Mouse (Mus musculus) activated CD4-positive, CD25-positive, alpha-beta regulatory T cell (primary cell): Measurements from ENCODE around the gene Olfr1487. TPM values are rescaled to one million over a fixed set of nuclear protein-coding genes. Genes with fewer than 3 reads are reported as not detected.

ENCODE experiments used
- polyA plus RNA-seq, 2 experiments: library from polyadenylated mRNA; unstranded; fragments of 100-300 nt; shearing (Covaris generic); gene quantifications; one replicate each; pipeline ENCODE4 v1.2.1; 2017

Gene Olfr1487
- under 1 TPM in 1 of 2 experiments, not detected in 1; 0.06 TPM for polyA plus RNA-seq

DNA sequence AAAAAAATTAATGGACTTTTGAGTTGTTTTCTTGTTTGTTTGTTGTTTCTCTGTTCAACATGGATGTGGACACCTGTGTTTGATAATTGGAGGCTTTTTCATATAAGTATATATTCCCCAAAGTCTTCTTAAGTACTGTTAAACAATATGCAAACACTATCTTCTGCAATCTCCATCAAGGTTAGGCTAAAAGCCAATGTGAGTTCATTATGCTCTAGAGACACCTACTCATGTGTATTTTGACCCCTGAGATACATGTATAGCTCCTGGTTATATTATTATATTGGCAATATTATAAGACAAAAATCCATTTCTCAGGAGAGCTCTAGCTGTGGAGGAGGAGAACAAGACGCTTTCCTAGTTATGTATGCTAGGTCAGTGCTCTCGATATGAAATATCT lies at the start of gene Olfr1487:
Gene Olfr1487, plus strand, starts transcription at position 301 of the 400 bp plus-strand sequence.

GRCm38 (mm10) chr19:13583211-13583610 lies 34.0 kb upstream of the Olfr1487 start, which contains the start of gene Olfr1484:
TSS of gene Olfr1484 (plus strand) at chr19:13583511.

GRCm38 (mm10) chr19:13631321-13631720 lies 14.1 kb downstream of the Olfr1487 start, which contains the start of gene Olfr1489:
TSS of gene Olfr1489 (plus strand) at chr19:13631621.

DNA sequence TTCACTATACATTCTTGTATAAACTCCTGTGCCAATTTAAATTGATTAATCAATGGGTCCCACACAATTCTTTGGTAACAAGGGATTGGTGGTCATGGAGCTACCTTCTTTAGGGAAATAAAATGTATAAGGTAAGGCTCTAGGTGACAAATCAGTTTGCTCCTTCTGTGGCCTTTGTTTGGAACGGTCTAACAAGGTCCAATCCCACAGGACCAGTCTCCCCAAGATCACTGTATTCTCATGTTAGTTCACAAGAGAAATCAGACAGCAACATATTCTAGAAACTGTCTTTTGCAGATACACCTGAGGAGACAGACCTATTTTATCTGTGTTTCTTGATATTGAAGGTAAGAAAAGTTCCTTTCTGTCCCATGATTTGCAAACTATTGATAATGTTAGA lies 33.6 kb downstream of the Olfr1487 start, which contains the start of gene Olfr1490:
Gene Olfr1490, plus strand, starts transcription at position 301 of the 400 bp plus-strand sequence.

Other genes with a start within 250 kb of the Olfr1487 start
- under 1 TPM in 1 of 2 experiments, not detected in 1; 0.05 TPM for gene Olfr1469, start 209.5 kb upstream of the Olfr1487 start, polyA plus RNA-seq
- not detected for gene Olfr1471, start 174.0 kb upstream of the Olfr1487 start, polyA plus RNA-seq
- gene Olfr1472, start 161.3 kb upstream of the Olfr1487 start, polyA plus RNA-seq: not detected
- not detected for gene Olfr1474, start 147.8 kb upstream of the Olfr1487 start, polyA plus RNA-seq
- not detected for gene Olfr1475, start 137.2 kb upstream of the Olfr1487 start, polyA plus RNA-seq
- gene Olfr1477, start 116.8 kb upstream of the Olfr1487 start, polyA plus RNA-seq: under 1 TPM in 1 of 2 experiments, not detected in 1; 0.09 TPM
- not detected for gene Olfr1480, start 89.5 kb upstream of the Olfr1487 start, polyA plus RNA-seq
- not detected for gene Olfr1484, start 33.9 kb upstream of the Olfr1487 start, polyA plus RNA-seq
- gene Olfr1489, start 14.2 kb downstream of the Olfr1487 start, polyA plus RNA-seq: not detected
- gene Olfr1490, start 33.7 kb downstream of the Olfr1487 start, polyA plus RNA-seq: under 1 TPM in 1 of 2 experiments, not detected in 1; 0.34 TPM
- not detected for gene Olfr1491, start 79.9 kb downstream of the Olfr1487 start, polyA plus RNA-seq
- gene Olfr1493-ps1, start 105.9 kb downstream of the Olfr1487 start, polyA plus RNA-seq: under 1 TPM in 1 of 2 experiments, not detected in 1; 0.10 TPM
- under 1 TPM in 1 of 2 experiments, not detected in 1; 0.20 TPM for gene Olfr1494, start 122.4 kb downstream of the Olfr1487 start, polyA plus RNA-seq
- not detected for gene Olfr1495, start 147.2 kb downstream of the Olfr1487 start, polyA plus RNA-seq
- not detected for gene Olfr1496, start 160.5 kb downstream of the Olfr1487 start, polyA plus RNA-seq
- gene Olfr1497, start 180.8 kb downstream of the Olfr1487 start, polyA plus RNA-seq: not detected
- under 1 TPM in 1 of 2 experiments, not detected in 1; 0.08 TPM for gene Olfr1499, start 202.1 kb downstream of the Olfr1487 start, polyA plus RNA-seq
- not detected for gene Olfr1500, start 213.1 kb downstream of the Olfr1487 start, polyA plus RNA-seq
- gene Olfr1501, start 233.3 kb downstream of the Olfr1487 start, polyA plus RNA-seq: under 1 TPM in 1 of 2 experiments, not detected in 1; 0.70 TPM
- gene Olfr1502, start 244.4 kb downstream of the Olfr1487 start, polyA plus RNA-seq: not detected